Mouse (Mus musculus) cortical plate, adult 2 months (tissue): ENCODE results near the gene Cdh23. TPM values are rescaled to one million over a fixed set of nuclear protein-coding genes. Genes with fewer than 3 reads are reported as not detected.

Source experiments
- H3K27ac ChIP-seq: fragments of 200-500 bp; 2 replicates; pipeline ENCODE4 v1.5.1; 2012; ENCODE audit warnings: low read length, control low read depth, inconsistent platforms; ENCODE audit not compliant: insufficient read depth
- H3K4me1 ChIP-seq: fragments of 200-500 bp; 2 replicates; pipeline ENCODE4 v1.6.1; 2011; ENCODE audit warnings: low read length; ENCODE audit not compliant: control insufficient read depth, insufficient read depth
- H3K4me3 ChIP-seq: fragments of 200-500 bp; 2 replicates; pipeline ENCODE4 v1.5.1; 2011; ENCODE audit warnings: mild to moderate bottlenecking, low read length, control low read depth; ENCODE audit not compliant: insufficient read depth
- CTCF ChIP-seq: fragments of 200-500 bp; IDR thresholded peaks from 2 replicates; pipeline ENCODE4 v1.5.1; 2011; ENCODE audit warnings: mild to moderate bottlenecking, control low read depth, low read length; ENCODE audit not compliant: insufficient read depth; ENCODE audit errors: extremely low read depth
- POLR2A ChIP-seq: fragments of 200-500 bp; IDR thresholded peaks from 2 replicates; pipeline ENCODE4 v1.6.1; 2011; ENCODE audit warnings: mild to moderate bottlenecking, low read length, control low read depth; ENCODE audit not compliant: insufficient read depth; ENCODE audit errors: extremely low read depth
- polyA plus RNA-seq: library from polyadenylated mRNA; depleted of rRNA; stranded (reverse); fragments of >200 nt; gene quantifications from 2 replicates; pipeline ENCODE4 v1.2.3, GENCODE M21; 2012

Cdh23 gene
- polyA plus RNA-seq, 1 experiment: 0.46 TPM

DNA sequence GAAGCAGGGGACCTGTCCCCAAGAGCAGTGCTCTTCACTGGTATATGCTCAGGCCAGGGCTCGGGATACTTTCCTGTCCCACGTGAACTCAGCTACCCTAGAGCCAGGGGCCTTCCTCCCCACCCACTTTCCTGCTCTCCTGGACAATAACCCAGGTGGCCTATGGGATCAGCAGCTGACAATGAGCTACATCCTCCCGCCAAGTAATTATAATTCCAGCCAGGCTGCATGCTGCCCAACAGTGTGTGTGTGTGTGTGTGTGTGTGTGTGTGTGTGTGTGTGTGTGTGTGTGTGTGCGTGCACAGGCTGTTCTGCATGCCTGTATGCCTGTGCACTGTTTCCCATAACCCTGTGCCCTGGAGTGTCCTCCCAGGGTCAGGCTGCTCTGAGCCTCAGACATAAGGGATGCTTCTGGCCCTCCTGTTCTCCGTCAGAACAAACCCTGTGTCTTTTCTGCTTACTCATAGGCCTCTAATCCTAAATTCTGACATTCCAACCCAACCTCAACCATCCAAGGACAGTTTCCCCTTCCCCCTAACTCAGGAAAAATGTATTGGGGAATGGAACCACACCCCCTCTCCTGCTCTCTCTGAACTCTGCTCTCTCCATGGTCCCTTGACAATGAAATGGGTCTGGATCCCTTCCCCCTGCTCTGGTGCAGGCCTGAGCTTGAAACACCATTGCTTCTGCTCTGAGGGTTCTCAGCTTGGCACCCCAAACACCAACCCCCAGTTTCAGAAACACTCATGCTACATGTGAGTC lies 342.9 kb downstream of the Cdh23 start:
- TF ChIP-seq CTCF (no peak), POLR2A (no peak)
- H3K4me1 ChIP-seq: 0 out of 2 replicates have a peak, but pooled peaks cover 2% of the 10 kb centered on the region

DNA sequence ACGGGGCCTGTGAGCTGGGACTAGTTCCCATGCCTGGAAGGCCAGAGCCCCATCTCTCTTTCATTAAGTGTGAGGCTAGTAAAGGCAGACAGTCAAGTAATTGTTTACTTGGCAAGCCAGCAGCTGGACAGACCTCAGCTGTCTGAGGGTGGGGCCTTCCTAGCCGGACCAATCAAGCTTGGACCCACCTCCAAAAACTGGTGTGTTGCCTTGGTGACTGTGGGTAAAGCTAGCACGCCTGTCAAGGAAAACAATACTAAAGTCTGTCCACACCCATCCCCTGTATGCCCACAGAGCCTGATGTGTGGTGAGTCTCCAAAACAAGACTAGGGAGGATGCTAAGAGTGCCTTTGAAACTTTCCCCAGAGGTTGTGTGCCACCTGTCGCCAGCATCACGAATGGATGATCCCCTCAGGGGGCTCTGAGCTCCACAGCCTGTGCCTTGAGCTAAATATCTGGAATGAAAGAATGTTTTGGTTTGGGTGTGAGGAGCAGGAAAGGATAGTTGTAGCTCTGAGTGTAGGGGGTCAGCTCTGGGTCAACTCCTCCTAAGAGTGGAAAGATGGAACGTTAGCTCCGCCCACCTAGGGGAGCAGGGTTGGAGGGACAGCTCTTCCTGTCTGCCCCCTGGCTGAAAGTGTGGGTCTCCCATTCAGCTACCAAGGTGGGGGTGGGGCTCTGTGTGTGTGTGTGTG lies 344.4 kb downstream of the Cdh23 start:
- Histone ChIP-seq H3K27ac (peak overlapping the region; percentile 42), H3K4me3 (no peak overlapping the region), H3K4me1 (0 out of 2 replicates have a peak, but pooled peaks cover 2% of the 10 kb centered on the region)
- TF ChIP-seq POLR2A (no peak), CTCF (no peak)

More for the DNA sequence above, 342.9 kb downstream of the Cdh23 start:
- Histone ChIP-seq H3K4me3 (no peak overlapping the region), H3K27ac (no peak overlapping the region)

DNA sequence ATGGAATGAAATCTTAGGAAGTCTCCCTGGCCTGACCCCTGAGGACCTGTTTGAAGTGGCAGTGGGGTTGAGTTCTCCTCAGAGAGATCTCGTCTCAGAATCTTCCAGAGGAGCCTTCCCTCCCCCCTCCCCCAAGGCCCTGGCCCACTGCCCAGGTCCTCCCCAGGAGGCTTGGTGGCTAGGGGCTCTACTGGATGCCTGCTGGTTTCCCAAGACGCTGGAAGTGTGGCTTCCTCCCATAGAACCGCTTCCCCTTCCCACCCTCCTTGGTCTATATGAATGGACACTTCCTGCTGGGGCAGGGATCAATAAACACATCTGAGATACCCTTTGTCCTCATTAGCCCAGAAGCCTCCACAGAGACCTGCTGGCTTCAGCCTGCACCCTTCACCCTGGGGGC lies 345.0 kb downstream of the Cdh23 start:
- H3K27ac ChIP-seq: peak overlapping the region; percentile 42
- TF ChIP-seq POLR2A (no peak), CTCF (no peak)
- no peak overlapping the region for H3K4me3 ChIP-seq
- H3K4me1 ChIP-seq: 0 out of 2 replicates have a peak, but pooled peaks cover 2% of the 10 kb centered on the region

DNA sequence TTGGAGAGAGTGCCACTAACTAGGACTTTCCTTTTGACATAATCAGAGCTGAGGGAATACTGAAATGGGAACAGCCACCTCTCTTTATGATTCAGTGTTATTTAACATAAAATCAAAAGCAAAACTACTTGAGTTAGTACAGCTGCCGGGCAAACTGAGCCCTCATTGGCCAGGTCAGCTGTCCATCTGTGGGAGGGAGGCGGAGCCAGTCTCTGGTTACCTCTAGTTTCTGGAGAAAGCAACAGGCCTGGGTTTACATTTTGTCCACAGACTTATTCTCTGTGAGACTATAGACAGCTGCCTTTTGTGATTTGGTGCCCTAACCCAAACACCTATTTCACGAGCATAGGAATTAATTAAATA lies 345.5 kb downstream of the Cdh23 start:
- Histone ChIP-seq H3K4me3 (no peak overlapping the region), H3K27ac (no peak overlapping the region; the same call in 1 of the 2 replicates)

DNA sequence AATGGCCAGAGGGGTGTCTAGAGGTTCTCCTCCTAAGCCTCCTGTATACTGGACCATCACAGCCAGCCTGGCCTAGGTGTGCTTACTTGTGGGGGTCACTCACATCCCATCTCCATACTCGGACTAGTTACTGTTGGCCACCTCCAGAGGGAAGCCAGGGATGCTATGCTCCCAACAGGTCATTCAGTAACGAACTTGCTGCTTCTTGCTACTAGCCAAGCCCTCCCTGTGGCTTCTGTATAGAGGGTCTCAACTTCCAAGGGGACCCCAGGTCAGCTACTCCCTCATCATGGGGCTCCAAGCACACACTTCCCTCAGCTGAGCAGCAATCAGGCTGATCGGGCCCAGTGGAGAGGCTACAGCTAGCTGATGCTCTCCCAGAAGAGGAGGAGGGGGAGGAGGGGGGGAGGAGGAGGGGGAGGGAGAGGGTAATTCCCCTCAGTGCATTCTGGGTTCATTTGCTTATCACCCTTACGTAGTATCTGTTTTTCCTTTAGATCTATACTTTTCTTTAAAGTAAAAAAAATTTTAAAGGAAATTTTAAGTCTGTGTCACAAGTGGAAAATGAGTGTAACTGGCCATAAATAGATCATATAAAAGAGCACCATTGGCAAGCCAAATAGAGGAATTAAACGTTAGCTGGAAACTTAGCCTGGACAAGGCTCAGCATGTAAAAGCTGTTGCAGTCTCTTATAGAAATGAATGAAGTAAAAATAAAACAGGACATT lies 346.0 kb downstream of the Cdh23 start:
- TF ChIP-seq POLR2A (no peak), CTCF (no peak)
- Histone ChIP-seq H3K4me1 (0 out of 2 replicates have a peak, but pooled peaks cover 2% of the 10 kb centered on the region), H3K27ac (no peak overlapping the region), H3K4me3 (no peak overlapping the region)

More for the DNA sequence above, 345.5 kb downstream of the Cdh23 start:
- H3K4me1 ChIP-seq: 0 out of 2 replicates have a peak, but pooled peaks cover 2% of the 10 kb centered on the region
- no peak for TF ChIP-seq CTCF
- TF ChIP-seq POLR2A: no peak

DNA sequence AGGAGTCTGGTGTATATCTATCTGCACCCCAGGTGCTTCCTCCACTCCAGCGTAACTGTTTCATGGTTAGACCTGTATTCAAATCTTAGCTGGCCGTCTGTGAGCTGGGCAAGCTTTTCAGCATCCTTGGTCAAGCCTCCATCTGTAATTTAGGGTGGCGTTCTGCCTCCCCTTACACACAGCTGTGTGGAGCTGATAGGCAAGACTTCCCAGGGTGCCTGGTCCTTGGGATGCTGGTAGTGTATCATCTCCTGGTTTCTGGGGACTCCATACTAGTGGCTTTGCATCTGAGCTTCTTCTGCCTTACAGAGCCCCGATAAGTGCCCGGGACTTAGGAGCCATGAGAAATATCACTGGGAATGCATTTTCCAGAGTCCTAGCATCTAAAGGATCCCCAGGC lies 346.6 kb downstream of the Cdh23 start:
- Histone ChIP-seq H3K4me1 (0 out of 2 replicates have a peak, but pooled peaks cover 2% of the 10 kb centered on the region), H3K27ac (no peak overlapping the region), H3K4me3 (no peak overlapping the region)
- TF ChIP-seq POLR2A (no peak), CTCF (no peak)

DNA sequence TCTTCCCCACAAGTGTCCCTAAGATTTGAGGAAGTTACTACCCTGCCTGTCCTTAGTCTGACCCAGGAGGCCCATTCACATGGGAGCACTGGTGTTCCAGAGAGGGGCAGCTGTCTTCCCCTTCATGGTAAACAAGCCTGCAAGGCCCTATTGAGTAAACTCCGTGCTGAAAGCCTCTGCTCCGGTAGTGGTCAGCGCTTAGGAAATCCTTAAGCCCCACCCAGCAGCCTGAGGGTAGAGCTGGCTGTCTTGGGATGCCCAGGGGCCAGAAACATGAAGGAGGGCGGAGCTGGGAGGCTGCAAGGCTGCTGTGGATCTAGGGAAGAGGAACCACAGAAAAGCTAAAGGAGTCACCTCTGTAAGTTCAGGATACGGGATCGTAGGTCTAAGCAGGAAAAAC lies 347.2 kb downstream of the Cdh23 start:
- no peak for TF ChIP-seq CTCF
- TF ChIP-seq POLR2A: no peak
- H3K27ac ChIP-seq: peak overlapping the region; percentile 7; the same call in 1 of the 2 replicates
- no peak overlapping the region for H3K4me3 ChIP-seq
- 0 out of 2 replicates have a peak, but pooled peaks cover 2% of the 10 kb centered on the region for H3K4me1 ChIP-seq

DNA sequence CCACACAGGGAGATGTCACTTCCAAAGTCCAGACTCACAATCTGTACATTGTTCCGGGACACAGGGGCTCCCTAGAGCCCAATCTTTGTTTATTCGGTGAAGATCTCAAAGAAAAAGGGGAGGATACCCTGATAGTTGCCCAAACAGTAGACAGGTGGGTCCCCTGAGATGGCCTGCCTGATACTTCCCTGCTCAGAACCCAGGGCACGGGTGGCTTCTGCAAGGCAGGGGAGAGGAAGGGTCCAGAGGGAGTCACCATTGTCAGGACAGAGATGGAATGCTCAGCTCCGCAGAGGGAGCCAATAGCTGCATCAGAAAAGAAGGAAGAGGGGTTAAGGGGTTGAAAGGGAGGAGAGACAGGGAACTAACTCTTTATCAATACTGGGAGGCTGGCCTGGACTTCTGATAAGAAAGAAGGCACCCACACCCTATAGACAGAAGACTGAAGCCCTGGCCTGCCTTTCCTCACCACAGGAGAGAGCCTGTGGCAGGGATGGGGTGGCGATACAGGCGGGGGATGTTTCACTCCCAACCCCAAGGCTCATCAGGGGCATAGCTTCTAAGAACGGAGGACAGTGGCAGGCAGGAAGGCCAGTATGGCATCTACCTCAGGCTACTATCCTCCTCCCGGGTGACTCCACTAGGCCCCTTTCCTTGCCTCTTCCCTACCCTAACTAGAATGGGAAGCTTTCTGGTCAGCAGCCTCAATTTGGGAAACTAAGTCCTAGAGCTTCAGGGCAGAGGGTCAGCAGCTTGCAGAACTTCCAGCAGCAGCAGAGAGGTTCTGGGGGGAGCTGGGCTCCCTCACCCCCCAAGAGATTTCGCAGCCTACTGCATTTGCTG lies 348.3 kb downstream of the Cdh23 start:
- peak overlapping the region; percentile 10 for H3K4me3 ChIP-seq
- H3K27ac ChIP-seq: peak overlapping the region; percentile 52; the same call in 1 of the 2 replicates
- TF ChIP-seq CTCF (no peak), POLR2A (no peak)
- H3K4me1 ChIP-seq: 0 out of 2 replicates have a peak, but pooled peaks cover 2% of the 10 kb centered on the region
